Mouse (Mus musculus) megakaryocyte-erythroid progenitor cell, adult 5-6 weeks (primary cell): ENCODE results near the gene Acvr1b. TPM values are rescaled to one million over a fixed set of nuclear protein-coding genes. Genes with fewer than 3 reads are reported as not detected.

Source experiments
- ATAC-seq: replicated peaks from 2 replicates; pipeline ENCODE4 v1.8.0; 2016; ENCODE audit warnings: mild to moderate bottlenecking, inconsistent platforms; ENCODE audit not compliant: severe bottlenecking, poor library complexity, low FRiP score, low TSS enrichment
- total RNA-seq, 2 experiments: library from RNA; stranded (forward) in 1 of 2; stranded (reverse) in 1 of 2; fragments of 200-1000, 215-1000 nt in 1 of 2; fragments of >200 nt in 1 of 2; fragmentation: Nextera tagmentation in 1 of 2; gene quantifications; 2 replicates each; pipeline ENCODE4 v1.2.3; 2014 to 2017

Gene Acvr1b
- total RNA-seq, 2 experiments from 2014 or later, result 1.0 to 1.4 TPM

DNA sequence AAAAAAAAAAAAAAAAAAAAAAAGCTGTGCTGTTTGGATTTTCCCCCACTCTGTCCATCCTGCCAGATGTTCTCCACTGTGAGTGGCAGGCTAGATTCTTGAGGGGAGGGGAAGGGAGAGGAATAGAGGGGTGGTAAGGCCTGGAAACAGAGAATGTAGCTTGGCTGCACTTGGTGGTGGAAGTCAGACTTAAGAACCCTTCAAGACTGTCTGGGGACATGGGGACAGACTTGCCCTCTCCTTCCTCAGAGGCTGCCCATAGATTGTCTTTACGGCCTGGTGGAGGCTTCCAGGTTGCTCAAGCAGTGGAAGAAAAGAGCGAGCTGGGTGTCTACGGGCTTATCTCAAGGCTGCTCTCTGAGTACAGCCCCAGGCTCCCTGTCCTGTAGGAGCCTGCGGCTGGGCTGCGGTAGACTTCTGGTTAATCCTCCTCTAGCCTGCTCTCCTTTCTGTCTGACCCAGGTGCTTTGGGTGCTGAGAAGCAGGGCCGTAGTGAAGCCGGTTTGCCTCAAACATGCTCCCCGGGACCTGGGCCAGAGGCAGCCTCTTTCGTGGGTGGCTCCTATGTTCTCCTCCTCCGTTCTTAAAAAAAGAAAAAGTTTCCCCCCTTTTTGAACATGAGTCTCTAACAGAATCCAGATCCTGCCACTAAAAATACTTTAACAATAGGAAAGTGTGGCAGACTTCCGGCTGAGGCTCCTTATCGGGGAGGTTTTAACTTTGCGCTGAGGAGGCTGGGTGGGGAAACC is 87.2 kb downstream of the Acvr1b start:
- peak; percentile 47 for ATAC-seq

DNA sequence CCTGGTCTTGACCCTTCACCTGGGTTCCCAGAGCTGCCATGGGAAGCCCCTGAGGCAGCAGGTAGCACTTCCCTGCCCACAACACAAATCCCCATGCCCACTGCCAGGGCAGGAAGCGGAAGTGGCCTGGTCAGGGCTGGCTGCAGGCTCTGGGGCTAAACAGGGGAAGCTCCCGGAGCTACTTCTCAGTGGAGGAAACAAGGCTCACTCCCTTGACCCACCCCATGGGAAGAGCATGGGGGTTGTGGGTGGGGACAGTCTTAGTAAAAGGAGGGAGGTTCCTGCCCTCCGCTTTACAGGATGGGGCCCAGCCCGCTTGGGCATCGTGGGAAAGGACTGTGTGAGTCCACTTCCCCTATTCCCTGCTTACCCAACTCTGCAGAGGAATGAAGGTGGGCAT is 88.6 kb downstream of the Acvr1b start:
- ATAC-seq, result no peak

Other genes with a start within 250 kb of the Acvr1b start
- not detected in 2 replicates for gene Gm47841, start 126.7 kb upstream of the Acvr1b start, total RNA-seq (2014; fragmentation: Nextera tagmentation)
- not detected in 2 replicates for gene Gm47841, start 126.7 kb upstream of the Acvr1b start, total RNA-seq (2017)
- not detected in 2 replicates for gene Fignl2, start 95.5 kb upstream of the Acvr1b start, total RNA-seq (2014; fragmentation: Nextera tagmentation)
- gene Fignl2, start 95.5 kb upstream of the Acvr1b start, total RNA-seq (2017), result not detected in 2 replicates
- not detected in 2 replicates for gene Ankrd33, start 58.3 kb upstream of the Acvr1b start, total RNA-seq (2014; fragmentation: Nextera tagmentation)
- gene Ankrd33, start 58.3 kb upstream of the Acvr1b start, total RNA-seq (2017), result not detected in 2 replicates
- gene Acvrl1, start 45.5 kb upstream of the Acvr1b start, total RNA-seq (2014; fragmentation: Nextera tagmentation), result not detected in 2 replicates
- 3.3 TPM in 1 of 2 replicates, not detected in the other for gene Acvrl1, start 45.5 kb upstream of the Acvr1b start, total RNA-seq (2017)
- 0.17 TPM in 1 of 2 replicates, not detected in the other for gene Grasp, start 50.1 kb downstream of the Acvr1b start, total RNA-seq (2014; fragmentation: Nextera tagmentation)
- gene Grasp, start 50.1 kb downstream of the Acvr1b start, total RNA-seq (2017), result 0.27 TPM in 1 of 2 replicates, not detected in the other
- gene Nr4a1, start 80.2 kb downstream of the Acvr1b start, total RNA-seq (2014; fragmentation: Nextera tagmentation), result 0.66 and 3.2 TPM in 2 replicates
- 15.1 and 16.4 TPM in 2 replicates for gene Nr4a1, start 80.2 kb downstream of the Acvr1b start, total RNA-seq (2017)
- gene Atg101, start 110.2 kb downstream of the Acvr1b start, total RNA-seq (2014; fragmentation: Nextera tagmentation), result 14.7 and 18.0 TPM in 2 replicates
- gene Atg101, start 110.2 kb downstream of the Acvr1b start, total RNA-seq (2017), result 31.7 and 42.1 TPM in 2 replicates
- not detected in 2 replicates for gene 6030408B16Rik, start 119.1 kb downstream of the Acvr1b start, total RNA-seq (2014; fragmentation: Nextera tagmentation)
- not detected in 2 replicates for gene 6030408B16Rik, start 119.1 kb downstream of the Acvr1b start, total RNA-seq (2017)
- gene Krt80, start 196.1 kb downstream of the Acvr1b start, total RNA-seq (2014; fragmentation: Nextera tagmentation), result not detected in 2 replicates
- gene Krt80, start 196.1 kb downstream of the Acvr1b start, total RNA-seq (2017), result 0.57 TPM in 1 of 2 replicates, not detected in the other
- not detected in 2 replicates for gene Krt7, start 237.0 kb downstream of the Acvr1b start, total RNA-seq (2014; fragmentation: Nextera tagmentation)
- gene Krt7, start 237.0 kb downstream of the Acvr1b start, total RNA-seq (2017), result 3.2 TPM in 1 of 2 replicates, not detected in the other